Mouse (Mus musculus) embryonic fibroblast, embryonic 13.5 days (primary cell): ENCODE results near the gene Ppp1r37.

Experiments
- CTCF ChIP-seq: IDR thresholded peaks from 2 replicates; pipeline ENCODE4 v1.5.1; 2011; ENCODE audit warnings: mild to moderate bottlenecking, control low read depth, low read length, moderate library complexity, borderline replicate concordance; ENCODE audit not compliant: insufficient read depth
- POLR2A ChIP-seq: IDR thresholded peaks from 2 replicates; pipeline ENCODE4 v1.6.1; 2011; ENCODE audit warnings: low read depth, mild to moderate bottlenecking, control low read depth, low read length, moderate library complexity

GRCm38 (mm10) chr7:19501658-19502057 lies 61.2 kb downstream of the Ppp1r37 start:
- TF ChIP-seq POLR2A (no peak), CTCF (no peak)
